Mouse (Mus musculus) thymus, adult 2 months (tissue): ENCODE results near the gene Nup188.

Experiments
- CTCF ChIP-seq: fragments of 200-500 bp; IDR thresholded peaks from 2 replicates; pipeline ENCODE4 v1.5.1; 2012; ENCODE audit warnings: mild to moderate bottlenecking, control low read depth, low read length, moderate library complexity, borderline replicate concordance; ENCODE audit not compliant: control insufficient read depth, poor library complexity, insufficient read depth; ENCODE audit errors: extremely low read depth
- POLR2A ChIP-seq: fragments of 200-500 bp; IDR thresholded peaks from 2 replicates; pipeline ENCODE4 v1.6.1; 2012; ENCODE audit warnings: mild to moderate bottlenecking, low read length, control low read depth, moderate library complexity; ENCODE audit not compliant: control insufficient read depth, poor library complexity, insufficient read depth; ENCODE audit errors: extremely low read depth

DNA sequence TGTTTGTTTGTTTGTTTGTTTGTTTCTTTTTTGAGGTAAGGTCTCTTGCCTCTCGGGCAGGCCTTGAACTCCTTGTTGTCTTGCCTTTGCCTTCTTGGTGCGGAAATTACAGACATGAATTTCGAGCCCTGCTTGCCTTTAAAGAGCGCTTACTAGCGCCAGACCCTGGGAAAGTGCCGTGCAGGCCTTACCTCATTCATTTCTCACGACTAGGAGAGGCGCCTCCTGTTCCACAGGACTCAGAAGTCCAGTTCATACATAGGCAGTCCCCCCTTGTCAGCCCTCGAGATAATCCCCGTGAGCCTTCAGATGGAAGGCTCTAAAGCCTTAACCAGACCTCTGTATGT lies 803 bp downstream of the Nup188 start:
- no peak for TF ChIP-seq CTCF
- no peak for TF ChIP-seq POLR2A
